Mouse (Mus musculus): Measurements from ENCODE around the gene Gm10190.
A peak's percentile ranks its signal among the peaks of the same experiment; 100 is the strongest.
"Not testable (repeated sequence)": the region's sequence is repeated elsewhere in the genome, so short reads cannot be mapped to it uniquely, and the experiment has no call there.

Gene Gm10190

DNA sequence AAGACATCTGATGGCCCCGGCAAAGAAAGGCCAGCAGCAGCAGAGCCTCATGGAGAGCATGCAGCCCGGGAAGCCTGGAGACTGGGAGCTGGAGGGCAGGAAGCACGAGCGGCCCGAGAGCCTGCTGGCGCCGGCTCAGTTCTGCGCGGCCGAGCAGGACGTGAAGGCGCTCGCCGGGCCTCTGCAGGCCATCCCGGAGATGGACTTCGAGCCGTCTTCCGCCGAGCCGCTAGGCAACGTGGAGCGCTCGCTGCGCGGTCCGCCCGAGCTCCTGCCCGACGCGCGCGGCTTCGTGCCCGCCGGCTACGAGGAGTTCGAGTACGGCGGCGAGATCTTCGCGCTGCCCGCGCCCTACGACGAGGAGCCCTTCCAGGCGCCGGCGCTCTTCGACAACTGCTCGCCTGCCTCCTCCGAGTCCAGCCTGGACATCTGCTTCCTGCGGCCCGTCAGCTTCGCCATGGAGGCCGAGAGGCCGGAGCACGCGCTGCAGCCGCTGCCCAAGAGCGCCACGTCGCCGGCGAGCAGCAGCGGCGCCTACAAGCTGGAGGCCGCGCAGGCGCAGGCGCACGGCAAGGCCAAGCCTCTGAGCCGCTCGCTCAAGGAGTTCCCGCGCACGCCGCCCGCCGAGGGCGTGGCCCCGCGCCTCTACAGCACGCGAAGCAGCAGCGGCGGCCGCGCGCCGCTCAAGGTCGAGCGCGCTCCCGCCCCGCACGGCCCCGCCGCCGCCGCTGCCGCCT is at the start of gene Gm10190:
Gene Gm10190, minus strand, starts transcription at position 553 of the 737 bp plus-strand sequence.
- DNase-seq (ENCODE audit: low read depth in 1 of 2, low spot score in 2 of 2): peak; percentile 43 to 63

DNA sequence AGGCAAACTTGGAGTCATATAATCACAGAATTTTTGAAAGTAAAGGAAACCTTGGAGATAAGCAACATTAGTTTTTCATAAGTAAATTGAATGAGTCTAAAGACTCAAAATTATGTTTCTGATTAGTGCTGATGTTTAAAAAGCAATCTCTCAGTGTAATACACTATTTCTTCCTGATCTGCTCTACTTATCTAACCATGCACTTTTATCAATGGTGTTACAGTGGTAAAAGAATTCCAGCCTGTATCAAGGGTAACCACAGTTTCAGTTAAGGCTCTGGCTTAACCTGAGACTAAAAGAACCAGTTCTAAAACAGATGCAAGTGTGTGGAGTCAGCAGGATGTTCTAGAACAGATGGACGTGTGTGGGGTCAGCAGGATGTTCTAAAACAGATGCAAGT is 47.7 kb upstream of the Gm10190 start:
- DNase-seq (ENCODE audit: low read depth in 1 of 2, low spot score in 2 of 2): no peak

DNA sequence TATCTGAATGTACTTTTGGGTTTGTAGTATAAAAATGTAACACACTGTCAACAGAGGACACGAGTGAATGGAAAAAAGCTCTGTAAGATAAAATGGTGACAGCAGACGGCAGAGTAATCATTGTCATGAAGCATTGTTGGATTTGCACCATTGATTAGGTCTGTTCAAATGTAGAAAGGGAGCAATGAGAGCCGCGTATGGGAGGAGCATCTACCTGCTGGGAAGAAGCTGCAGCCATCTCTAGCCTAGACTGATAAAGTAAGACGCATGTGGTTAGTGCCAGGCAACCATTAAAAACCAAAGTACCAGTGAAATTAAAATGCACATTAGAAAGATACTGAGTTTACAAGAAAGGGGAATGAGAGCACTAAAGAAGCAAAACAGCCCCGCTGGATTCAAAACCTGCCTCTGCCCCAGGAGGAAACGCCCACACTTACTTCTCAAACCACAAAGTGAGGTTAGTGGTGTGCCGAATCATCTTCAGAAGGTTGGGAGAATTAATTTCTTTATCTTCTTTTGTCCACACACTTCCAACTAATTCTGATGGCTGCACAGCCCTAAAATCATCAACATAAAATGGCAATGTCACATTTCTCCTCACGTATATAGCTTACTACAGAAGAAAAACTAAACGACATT is 45.4 kb upstream of the Gm10190 start:
- no peak for DNase-seq (ENCODE audit: low read depth in 1 of 2, low spot score in 2 of 2)

DNA sequence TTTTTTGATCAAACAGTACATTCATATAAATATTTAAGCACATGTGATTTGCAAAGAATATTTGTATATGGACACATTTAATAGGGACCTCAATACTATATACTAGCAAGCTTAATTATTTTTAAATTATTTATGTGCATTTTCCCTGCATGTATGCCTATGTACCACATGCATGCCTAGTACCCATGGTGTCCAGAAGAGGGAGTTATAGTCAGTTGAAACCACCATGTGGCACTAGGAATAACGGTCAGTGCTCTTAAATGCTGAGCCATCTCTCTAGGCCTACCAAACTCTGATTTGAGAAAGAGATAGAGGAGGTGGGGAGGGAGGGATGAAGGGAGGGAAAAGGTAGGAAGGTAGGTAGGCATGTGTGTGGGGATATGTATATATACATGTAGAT is 37.8 kb upstream of the Gm10190 start:
- DNase-seq (ENCODE audit: low read depth in 1 of 2, low spot score in 2 of 2): no peak

DNA sequence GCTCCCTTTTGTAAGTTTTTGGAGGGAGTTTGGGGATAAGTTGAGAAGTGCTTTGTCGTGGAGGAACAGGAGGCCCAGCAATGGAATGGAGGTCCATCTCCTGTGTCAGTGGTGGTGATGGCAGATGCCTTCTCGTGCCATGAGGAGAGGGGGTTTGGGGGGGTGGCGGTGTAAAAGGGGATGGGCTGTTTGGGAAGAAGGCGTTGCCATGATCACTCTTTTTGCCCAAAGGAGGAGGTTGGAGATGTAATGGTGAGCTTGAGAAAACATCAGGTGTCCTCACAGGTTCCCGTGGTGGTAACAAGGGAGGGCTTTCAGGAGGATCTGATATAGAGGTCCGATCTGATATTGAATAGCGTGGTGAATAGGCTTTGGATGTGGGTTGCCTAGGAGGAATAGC is 24.9 kb upstream of the Gm10190 start:
- no peak for DNase-seq (ENCODE audit: low read depth in 1 of 2, low spot score in 2 of 2)

DNA sequence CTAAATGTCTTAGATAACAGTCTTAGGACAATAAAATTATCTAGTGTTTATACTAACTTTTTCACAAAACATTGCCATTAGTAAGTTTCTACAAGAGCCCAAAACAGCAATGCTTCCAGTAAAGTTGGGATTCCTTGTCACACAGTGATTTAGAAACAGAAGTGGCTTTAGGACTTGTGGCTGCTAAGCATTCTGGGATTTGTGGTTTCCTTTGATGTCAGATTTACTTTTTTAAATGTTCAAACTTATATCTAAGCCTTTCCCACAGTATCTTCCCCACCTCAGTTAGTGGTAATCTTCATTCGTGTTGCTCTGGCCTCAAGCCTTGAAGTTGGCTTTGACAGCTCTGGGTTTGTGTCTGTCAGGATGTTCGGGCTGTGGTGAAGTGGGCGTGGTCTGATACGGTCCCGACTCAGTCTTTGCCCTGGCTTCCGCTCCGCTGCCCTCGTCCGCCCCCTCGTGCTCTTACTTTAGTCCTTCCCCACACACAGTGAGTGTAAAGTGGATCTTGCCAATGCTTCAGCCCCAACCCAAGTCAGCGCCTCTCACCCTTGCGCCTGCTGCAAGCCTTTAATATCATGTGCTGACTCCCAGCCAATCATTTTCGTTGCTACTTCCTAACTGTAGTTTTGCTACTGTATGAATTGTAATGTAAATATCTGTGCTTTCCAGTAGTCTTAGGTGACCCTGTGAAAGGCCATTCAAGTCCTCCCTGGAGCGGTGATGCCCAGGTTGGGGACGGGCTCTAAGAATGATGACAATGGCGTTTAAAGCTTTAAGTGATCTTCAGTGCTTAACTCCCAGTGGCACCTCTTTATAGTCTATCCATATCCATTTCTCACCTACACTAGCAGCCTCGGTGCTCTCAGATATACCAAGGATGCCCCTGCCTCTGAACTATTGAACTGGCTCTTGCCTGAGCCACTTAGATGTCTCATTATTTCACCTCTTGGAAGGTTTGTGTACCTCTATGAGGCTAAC is 18.4 kb upstream of the Gm10190 start:
- peak; percentile 4 to 23 for DNase-seq (ENCODE audit: low read depth in 1 of 2, low spot score in 2 of 2)

DNA sequence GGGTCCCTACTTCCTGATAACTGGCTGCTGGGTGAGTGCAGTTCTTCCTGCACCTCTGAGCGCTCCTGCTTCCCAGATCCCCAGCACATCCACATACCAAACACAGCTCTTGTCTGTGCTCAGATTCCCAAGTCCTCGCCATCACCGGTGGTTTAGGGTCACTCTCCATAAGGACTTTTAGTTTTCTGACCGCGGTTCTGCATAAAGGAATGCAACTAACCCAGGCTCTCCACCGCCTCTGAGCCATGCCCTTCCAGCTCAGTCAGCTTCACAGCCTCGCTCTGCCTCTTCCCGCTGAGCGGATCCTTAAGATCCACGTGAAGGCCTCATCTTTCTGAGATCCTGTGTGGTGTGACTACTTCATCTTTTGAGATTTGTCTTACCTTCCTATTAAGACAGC is 16.7 kb upstream of the Gm10190 start:
- DNase-seq (ENCODE audit: low read depth in 1 of 2, low spot score in 2 of 2): no peak

DNA sequence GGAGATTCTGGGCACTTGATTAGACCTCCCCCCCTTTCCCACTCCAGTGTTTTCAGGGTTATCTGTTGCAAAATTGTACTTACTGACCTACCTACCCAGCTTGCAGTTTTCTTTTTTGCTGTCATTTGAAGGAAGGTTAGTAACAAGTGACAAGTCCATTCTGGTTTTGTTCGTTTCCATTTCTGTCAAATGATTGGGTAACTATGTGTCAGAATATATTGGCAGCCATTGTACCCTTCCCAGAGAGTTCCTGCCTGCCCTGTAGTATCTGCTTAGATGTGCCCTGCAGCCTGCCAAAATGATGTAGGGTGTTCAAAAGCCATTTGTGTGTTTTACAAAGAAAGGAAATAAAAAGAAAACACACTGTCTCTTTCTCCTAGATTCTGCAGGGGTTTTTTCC is 12.3 kb upstream of the Gm10190 start:
- no peak for DNase-seq (ENCODE audit: low read depth in 1 of 2, low spot score in 2 of 2)

DNA sequence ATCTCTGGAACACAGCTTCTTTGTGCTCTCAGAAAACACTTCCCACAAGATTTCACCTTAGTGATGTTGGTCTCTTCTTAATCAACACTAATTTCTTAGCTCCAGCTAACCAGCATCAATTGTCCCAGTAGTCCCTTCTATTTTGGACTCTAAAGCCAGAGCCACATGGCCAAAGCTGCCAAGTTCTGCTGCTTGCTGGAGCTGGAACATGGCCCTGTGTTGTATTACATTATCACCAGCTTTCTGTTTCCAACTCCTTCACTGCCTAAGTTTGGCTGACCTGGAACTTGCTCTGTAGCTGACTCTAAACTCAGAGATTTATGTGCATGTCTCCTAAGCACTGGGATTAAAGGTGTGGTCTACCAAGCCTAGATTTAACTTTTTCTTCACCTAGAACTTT is 5.0 kb upstream of the Gm10190 start:
- DNase-seq (ENCODE audit: low read depth in 1 of 2, low spot score in 2 of 2): not testable (repeated sequence)

DNA sequence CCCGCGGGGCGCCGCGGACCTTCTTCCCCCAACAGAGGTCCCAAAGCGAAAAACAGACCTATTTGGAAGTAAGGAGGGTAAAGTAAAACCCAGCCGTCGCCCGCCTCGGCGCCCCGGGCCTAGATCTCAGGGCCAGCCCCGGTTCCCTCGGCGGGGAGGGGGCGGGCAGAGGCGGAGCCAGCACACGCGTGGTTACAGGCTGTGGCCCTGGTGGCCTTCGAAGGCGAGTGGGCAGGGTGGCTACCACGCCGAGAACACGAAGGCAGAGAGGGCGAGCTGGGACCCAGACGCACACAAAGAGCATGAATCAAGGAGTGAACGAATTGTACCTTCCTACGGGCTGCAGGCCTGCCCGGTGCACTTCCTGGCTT is 370 bp upstream of the Gm10190 start:
- no peak for DNase-seq (ENCODE audit: low read depth in 1 of 2, low spot score in 2 of 2)

DNA sequence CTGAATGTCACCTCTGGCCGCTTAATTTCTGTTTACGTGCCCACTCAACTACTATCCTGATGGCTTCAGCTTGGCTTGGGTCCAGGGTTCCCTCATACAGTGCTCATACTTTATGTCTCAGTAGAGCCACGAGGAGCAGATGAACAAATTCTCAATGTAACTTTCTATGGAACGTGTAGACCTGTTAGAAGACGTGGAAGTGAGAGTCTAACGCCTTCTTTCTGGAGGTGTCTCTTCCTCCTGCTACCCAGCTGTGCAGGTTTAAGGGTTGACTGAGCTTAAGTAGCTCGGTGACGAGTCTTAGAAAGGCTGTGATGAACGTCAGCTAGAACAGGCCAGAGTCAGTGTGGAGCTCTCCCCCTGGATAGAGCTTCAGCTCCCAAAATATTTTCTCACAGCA is 4.7 kb downstream of the Gm10190 start:
- DNase-seq (ENCODE audit: low read depth in 1 of 2, low spot score in 2 of 2): no peak

DNA sequence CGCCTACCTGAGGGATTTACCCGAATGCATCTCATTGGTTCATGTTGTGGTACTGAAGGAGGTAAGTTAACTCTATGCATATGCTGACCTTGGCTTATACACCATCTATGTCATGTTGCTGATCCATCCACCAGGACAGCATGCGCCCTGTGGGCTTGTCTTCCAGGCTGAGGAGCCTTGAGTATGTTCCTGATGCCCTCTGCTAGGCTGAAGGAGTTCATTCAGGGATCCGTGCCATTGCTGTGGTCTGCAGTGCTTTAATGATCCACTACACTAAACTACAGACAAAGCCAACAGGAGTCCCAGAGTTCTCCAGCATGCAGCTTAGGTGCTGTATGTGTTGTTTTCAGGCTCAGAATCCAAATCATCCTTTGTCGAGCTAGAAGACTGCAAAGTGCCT is 6.1 kb downstream of the Gm10190 start:
- no peak for DNase-seq (ENCODE audit: low read depth in 1 of 2, low spot score in 2 of 2)

DNA sequence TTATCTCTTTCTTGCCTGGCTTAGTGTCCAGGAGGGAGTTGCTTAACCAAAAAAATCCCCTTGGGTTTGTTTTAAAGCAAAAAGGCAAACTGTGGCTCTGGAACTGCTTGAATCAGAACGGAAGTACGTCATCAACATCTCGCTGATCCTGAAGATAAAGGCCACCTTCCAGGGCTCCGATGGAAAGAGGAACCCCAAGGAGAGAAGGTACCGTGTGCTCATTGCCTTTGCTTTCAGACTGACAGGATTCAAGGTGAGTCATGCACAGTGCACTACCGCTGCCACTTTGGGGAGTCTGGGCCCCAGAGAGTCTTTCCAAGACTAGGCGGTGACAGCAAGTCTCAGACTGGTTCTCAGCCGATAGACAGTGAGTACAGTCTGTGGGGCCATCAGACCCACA is 13.1 kb downstream of the Gm10190 start:
- no peak for DNase-seq (ENCODE audit: low read depth in 1 of 2, low spot score in 2 of 2)

DNA sequence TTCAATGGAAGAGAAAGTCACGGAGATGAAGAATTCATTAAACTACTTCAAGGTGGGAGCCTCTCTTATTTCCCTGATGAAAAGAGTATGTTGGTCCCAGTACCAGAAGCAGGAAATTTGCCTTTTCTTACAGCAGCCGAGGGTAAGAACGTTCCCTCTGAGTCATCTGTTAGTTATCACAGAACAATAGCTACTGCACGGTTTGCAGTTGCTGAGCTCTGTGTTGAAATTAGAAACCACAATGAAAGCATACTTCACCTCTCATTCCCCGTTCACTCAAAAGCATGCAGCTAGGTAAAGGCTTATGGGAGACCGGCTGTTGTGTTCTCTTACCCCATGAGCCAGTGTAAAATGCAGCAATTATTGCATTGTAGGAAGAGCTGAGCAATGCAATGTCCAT is 26.1 kb downstream of the Gm10190 start:
- no peak for DNase-seq (ENCODE audit: low read depth in 1 of 2, low spot score in 2 of 2)

DNA sequence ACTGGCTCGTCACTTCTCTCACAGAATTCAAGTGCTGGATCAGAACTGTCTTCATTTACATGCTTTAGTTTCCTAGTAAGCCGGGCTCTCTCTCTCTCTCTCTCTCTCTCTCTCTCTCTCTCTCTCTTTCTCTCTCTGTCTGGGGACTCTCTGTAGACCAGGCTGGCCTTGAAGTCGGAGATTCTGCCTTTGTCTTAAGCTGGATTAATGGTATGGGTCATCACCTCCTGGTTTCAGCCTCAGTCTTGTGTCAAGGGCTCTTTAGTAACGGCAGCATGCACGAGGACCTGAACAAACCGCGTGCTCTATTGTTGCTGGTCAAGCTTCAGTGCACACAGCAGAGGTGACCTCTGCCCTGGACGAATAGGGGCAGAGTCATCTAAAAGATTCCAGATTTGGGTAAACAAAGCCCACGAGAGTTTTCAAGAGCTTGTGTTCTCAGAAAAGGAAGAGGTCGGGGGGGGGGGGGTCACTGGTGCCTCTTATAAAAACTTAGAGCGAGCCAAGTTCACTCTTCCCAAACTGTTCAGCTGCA is 26.7 kb downstream of the Gm10190 start:
- no peak for DNase-seq (ENCODE audit: low read depth in 1 of 2, low spot score in 2 of 2)

DNA sequence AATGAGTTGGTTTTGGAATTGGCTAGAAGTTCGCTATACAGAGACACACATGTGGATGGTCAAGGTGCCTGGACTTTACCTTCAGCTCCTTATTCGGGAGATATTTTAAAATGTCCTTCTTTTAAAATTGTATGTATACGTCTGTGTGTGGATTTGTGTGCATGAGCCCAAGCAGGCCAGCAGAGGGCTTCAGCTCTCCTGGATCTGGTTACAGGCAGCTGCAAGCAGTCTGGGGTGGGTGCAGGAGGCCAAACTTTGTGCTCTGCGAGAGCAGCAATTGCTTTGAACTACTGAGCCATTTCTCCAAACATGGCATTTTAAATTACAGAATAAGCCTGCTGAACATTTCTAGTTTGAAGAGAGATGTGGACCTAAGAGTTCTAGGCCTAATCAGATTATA is 28.1 kb downstream of the Gm10190 start:
- no peak for DNase-seq (ENCODE audit: low read depth in 1 of 2, low spot score in 2 of 2)

DNA sequence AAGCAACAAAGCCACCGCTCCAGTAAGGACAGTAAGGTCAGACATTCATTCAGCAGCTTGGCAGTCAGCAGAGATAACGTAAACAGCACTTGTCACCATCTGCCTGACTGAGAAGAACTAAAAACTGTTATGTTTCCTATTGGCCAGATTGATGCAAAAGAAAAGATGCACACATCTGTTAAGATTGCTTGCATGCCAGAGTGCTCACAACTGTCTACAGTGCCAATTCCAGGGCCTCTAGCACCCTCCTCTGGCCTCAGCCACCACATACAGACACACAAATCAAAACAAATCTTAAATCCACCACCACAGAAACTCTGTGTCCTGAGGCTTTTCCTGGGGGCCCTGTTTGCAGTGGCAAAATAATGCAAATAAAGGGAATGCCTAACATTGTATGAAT is 41.0 kb downstream of the Gm10190 start:
- no peak for DNase-seq (ENCODE audit: low read depth in 1 of 2, low spot score in 2 of 2)

DNA sequence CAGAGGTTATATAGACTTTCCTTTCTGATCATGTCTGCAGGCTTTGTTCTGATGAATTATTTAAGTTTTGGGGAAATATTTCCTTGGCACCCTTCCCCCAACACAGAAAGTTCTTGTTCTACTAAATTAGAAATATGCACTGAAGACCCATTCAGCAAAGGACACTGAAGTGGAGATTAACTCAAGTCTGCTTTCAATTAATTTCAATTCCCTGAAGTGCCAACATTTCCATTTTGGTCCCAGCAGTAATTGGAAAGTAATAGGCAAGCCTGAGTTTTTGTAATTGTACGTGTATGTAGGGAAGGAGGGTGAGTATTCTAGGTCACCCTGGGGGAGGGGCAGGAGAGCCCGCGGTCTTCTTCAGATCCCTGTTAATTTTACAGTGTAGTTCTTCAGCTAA is 46.9 kb downstream of the Gm10190 start:
- DNase-seq (ENCODE audit: low read depth in 1 of 2, low spot score in 2 of 2): no peak

DNA sequence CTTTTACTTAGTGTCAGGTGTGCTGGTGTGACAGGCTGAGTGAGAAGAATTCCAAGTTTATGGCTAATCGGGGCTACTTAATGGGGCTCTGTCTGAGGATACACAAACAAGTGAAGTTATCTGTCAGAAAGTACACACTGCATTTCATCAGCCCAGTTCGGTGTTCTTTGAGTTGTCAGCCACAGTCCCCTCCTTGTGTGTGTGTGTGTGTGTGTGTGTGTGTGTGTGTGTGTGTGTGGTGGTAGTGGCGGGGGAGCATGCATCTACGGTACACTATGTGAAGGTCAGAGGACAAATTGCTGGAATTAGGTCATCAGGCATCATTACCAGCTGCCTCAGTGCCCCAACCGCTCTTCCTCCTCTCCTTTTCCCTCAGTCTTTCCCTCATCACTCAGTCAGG is 47.9 kb downstream of the Gm10190 start:
- DNase-seq (ENCODE audit: low read depth in 1 of 2, low spot score in 2 of 2): no peak

DNA sequence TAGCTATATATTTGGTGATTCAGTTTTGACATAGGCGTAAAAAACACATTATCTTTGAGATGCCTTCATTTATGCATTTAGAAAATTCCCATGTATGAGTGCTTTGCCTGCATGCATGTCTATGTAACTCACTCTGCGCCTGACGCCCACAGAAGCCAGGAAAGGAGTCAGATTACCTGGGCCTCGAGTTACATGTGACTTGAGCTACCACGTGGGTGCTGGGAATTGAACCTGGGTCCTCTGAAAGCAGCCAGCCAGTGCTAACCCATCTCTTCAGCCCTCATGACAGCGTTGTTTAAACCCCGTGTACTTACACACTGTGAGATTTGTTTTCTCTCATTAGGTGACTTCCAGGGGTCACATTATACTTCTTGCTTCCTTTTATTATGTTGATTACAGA is 48.8 kb downstream of the Gm10190 start:
- no peak for DNase-seq (ENCODE audit: low read depth in 1 of 2, low spot score in 2 of 2)

DNA sequence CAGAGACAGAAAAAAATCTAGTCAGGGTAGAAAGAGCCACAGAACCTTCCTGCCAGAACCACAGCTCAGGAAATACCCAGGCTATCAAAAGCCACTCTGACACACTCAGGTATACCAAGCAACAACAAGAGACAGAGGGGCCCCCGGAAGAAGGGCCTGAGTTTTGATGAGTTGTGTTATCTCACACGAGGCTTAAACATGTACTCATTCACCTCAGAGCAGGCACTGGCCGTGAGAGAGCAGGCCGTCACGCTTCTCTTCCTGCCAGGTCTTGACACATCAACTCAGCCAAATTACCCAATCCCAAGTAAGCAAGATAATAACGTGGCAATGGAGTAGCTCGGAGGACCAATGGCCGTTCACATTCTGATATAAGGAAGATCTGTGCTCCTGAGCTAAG is 49.7 kb downstream of the Gm10190 start:
- no peak for DNase-seq (ENCODE audit: low read depth in 1 of 2, low spot score in 2 of 2)

All from monocyte, adult 2 months (primary cell).